Mouse (Mus musculus) 3T3-L1 (cell line): Measurements from ENCODE around the gene Cst10.
A peak's percentile ranks its signal among the peaks of the same experiment; 100 is the strongest.

Source experiments
- DNase-seq: peaks from one replicate; pipeline ENCODE4 v3.0.0-alpha.2; 2015; ENCODE audit warnings: low read depth, low spot score

Cst10 gene

DNA sequence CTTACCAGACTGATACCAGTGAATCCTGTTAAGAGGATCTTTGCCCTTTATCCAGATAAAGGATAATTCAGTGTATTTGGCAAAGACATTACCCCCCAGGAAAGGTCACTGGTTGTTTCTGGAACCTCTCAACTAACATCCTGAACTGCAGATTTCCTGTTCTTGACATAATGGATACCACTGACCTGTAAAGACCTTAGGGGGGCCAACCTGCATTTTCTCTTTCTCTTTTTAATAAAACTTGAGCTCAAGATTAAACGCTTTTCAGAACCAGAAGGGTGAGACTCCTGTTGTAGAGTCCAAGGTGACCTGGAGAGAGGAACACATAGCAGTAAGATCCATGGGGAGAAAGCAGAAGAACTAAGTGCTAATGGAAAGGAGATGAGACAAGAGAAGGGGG lies at the start of gene Cst10:
Cst10 (plus strand) TSS at position 301 of the 400 bp plus-strand sequence.
- no peak for DNase-seq

DNA sequence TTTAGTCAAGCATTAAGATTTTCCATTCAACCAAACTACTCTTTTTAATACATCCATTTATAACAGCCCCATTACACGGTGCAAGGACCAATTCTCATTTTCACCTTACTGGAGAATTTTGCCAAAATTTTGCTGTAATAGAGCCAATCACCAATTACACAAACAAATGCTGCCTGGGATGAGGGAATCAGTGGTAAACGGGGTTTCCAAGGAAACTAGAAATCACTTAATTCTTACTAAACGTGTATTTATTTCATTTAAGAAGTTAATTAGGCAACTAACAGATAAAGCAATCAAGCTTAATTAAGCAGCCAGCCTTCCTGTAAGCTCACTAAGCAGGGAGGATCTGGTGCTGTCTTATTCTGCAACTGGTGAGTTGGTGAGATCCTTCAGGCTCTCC lies 11.9 kb upstream of the Cst10 start:
- DNase-seq = no peak

DNA sequence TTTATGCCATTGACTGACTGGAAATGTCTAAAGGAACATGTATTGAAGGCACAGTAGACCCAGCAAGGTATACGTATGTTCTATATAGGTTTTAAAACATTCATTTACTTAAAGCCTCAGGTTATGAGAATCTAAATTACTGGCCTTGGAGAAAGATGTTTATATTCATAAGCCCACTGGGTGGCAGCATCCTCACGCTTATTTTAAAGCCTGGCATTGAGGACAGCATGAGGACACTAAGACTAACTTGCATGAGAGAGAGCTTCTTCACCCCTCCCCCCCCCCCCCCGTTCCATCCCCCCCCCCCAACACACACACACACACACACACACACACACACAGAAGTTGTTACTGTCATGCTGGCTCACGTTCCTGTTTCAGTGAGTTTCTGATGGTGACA lies 17.7 kb downstream of the Cst10 start:
- DNase-seq = peak; percentile 51
